Mouse (Mus musculus): ENCODE results near the gene Uxt.

DNA sequence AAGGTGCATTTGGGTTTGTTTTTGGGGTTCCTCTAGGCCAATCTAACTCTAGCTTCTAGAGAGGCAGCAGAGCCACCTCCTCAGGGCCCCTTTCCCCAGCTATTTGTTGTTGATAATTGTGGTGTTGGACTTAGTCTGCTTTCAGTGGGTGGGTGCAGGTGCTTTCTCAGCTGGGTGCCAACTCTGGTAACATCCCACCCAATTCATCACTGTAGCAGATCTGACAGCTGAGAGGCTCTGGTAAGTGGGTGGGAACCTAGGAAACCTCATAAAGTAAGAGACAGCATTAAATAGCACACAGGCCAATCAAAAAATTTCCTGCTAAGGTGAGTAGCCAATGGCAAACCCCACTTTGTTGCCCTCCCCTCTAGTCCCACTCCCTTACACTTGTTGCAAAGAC, 36.8 kb downstream of the Uxt start:
- TF ChIP-seq CTCF (IDR thresholded peaks at IDR 0.05; ENCODE audit: insufficient read depth, low read length) (no peak), POLR2A (IDR thresholded peaks at IDR 0.05; ENCODE audit: borderline replicate concordance, extremely low read depth, low read depth, low read length) (no peak)

All from lung, adult 2 months (tissue).